Mouse (Mus musculus) liver, embryonic 15.5 days (tissue): ENCODE results near the gene Ftsj1. TPM values are rescaled to one million over a fixed set of nuclear protein-coding genes. Genes with fewer than 3 reads are reported as not detected.

Experiments
- ATAC-seq: fragments of 200-750 bp; cut with Nextera tagmentation; 2 replicates; pipeline ENCODE4 v1.8.0; 2017; ENCODE audit warnings: moderate number of reproducible peaks, mild to moderate bottlenecking, moderate library complexity; ENCODE audit not compliant: insufficient read depth
- H3K27ac ChIP-seq: fragments of 300-500 bp; sonication (generic); replicated peaks from 2 replicates; pipeline ENCODE4 v1.5.1; 2015; ENCODE audit warnings: mild to moderate bottlenecking, inconsistent platforms
- H3K27me3 ChIP-seq: fragments of 300-500 bp; sonication (generic); 2 replicates; pipeline ENCODE4 v1.6.1; 2015; ENCODE audit warnings: mild to moderate bottlenecking, inconsistent platforms
- H3K36me3 ChIP-seq: fragments of 300-500 bp; sonication (generic); replicated peaks from 2 replicates; pipeline ENCODE4 v1.6.1; 2015; ENCODE audit warnings: moderate library complexity, mild to moderate bottlenecking, inconsistent platforms
- H3K4me1 ChIP-seq: fragments of 300-500 bp; sonication (generic); replicated peaks from 2 replicates; pipeline ENCODE4 v1.6.1; 2015; ENCODE audit warnings: inconsistent platforms
- H3K4me2 ChIP-seq: fragments of 300-500 bp; sonication (generic); 2 replicates; pipeline ENCODE4 v1.6.1; 2015; ENCODE audit warnings: moderate library complexity, mild to moderate bottlenecking, inconsistent platforms
- H3K4me3 ChIP-seq: fragments of 300-500 bp; sonication (generic); replicated peaks from 2 replicates; pipeline ENCODE4 v1.5.1; 2015; ENCODE audit warnings: mild to moderate bottlenecking, inconsistent platforms
- H3K9ac ChIP-seq: fragments of 300-500 bp; sonication (generic); 2 replicates; pipeline ENCODE4 v1.6.1; 2015; ENCODE audit warnings: moderate library complexity, mild to moderate bottlenecking, inconsistent platforms
- H3K9me3 ChIP-seq: fragments of 300-500 bp; sonication (generic); replicated peaks from 2 replicates; pipeline ENCODE4 v1.6.1; 2016; ENCODE audit warnings: inconsistent platforms
- WGBS: fragments of 180-500 bp; shearing (Covaris S2); methylation state at CpG from one replicate; pipeline ENCODE4 v1.1.7; 2015; ENCODE audit warnings: mixed read lengths; ENCODE audit not compliant: insufficient replicate concordance; 5-methylcytosine and 5-hydroxymethylcytosine counted together
- polyA plus RNA-seq: library from polyadenylated mRNA; unstranded; fragments of >200 nt; fragmentation: Nextera tagmentation; extraction: Ambion mirVana; gene quantifications from 2 replicates; pipeline ENCODE4 v1.2.1, GENCODE M21; 2015

Gene Ftsj1
- 34.0 and 36.4 TPM in 2 replicates for polyA plus RNA-seq

GRCm38 (mm10) chrX:8252334-8253285 lies at the start of gene Ftsj1:
Gene Ftsj1 (minus strand): TSS chrX:8252406.
- H3K9me3 ChIP-seq, result no peaks in the 10 kb centered on the region
- peak within 1 kb of the TSS; percentile 72 for H3K4me3 ChIP-seq
- peak within 1 kb of the TSS; percentile 74 for H3K4me2 ChIP-seq
- no peaks in the 10 kb centered on the region for H3K27me3 ChIP-seq
- peaks cover 11% of the 10 kb centered on the region for H3K4me1 ChIP-seq
- H3K36me3 ChIP-seq, result peaks cover 13% of the 10 kb centered on the region
- peak; percentile 93 for ATAC-seq
- peak within 1 kb of the TSS; percentile 82 for H3K27ac ChIP-seq
- H3K9ac ChIP-seq, result peak within 1 kb of the TSS; percentile 64
- WGBS, result 13% methylated on average over 45 of the region's 45 CpGs

- Histone ChIP-seq H3K4me2 (no peak overlapping the region), H3K27ac (no peak overlapping the region), H3K4me1 (no peaks in the 10 kb centered on the region), H3K9me3 (no peaks in the 10 kb centered on the region), H3K27me3 (no peaks in the 10 kb centered on the region), H3K36me3 (no peaks in the 10 kb centered on the region), H3K9ac (no peak overlapping the region), H3K4me3 (no peak overlapping the region)
- no peak for ATAC-seq
- WGBS, result 49% methylated on average over 5 of the region's 5 CpGs
These were observed 36.4 kb upstream of the Ftsj1 start for GRCm38 (mm10) chrX:8288621-8289020.

DNA sequence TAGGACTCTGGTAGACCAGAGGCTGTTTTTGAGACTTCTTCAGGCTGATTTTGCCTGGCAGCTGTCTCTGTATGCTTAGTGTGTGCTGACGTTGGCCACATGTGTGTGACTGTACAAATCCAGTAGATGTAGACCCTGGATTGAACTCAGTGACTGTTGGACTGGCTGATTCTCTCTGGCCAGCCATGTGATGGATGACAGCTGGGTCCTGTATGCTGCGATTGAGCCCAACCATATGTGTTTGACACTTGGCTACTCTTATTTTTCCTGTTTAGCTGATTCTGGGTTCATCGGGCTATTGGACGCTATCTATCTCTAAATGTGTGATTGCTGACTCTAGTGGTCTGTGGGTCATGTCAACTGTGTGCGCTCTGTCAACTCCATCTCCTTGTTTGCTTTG lies 21.9 kb upstream of the Ftsj1 start:
- Histone ChIP-seq H3K27ac (no peak overlapping the region), H3K4me2 (peak overlapping the region; percentile 75), H3K27me3 (no peaks in the 10 kb centered on the region), H3K9me3 (no peaks in the 10 kb centered on the region), H3K9ac (no peak overlapping the region), H3K4me3 (peak overlapping the region; percentile 63), H3K36me3 (0 out of 2 replicates have a peak, but pooled peaks cover 20% of the 10 kb centered on the region), H3K4me1 (peaks cover 14% of the 10 kb centered on the region; the same call in 1 of the 2 replicates)
- 80% methylated on average over 5 of the region's 5 CpGs for WGBS
- no peak for ATAC-seq

DNA sequence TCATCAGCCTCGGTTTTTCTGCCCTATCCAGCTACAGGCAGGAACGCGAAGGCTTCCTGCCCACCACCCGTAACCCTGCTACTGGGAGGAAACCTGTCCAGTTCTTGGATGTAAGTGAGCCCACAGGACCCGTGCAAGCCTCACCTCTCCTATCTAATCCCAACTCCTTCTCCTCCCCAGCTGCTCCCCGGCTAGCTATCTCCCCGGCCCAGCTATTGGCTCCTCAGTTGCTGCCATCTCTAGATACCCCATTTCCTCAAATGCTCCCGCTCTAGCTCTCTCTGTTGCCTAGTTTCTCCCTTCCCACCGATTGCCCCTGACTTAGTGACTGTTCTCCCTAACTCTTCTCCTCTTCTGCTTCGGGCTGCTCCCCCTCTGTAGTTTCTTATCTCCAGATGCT lies 19.8 kb upstream of the Ftsj1 start:
- Histone ChIP-seq H3K9me3 (no peaks in the 10 kb centered on the region), H3K27ac (peak overlapping the region; percentile 79), H3K4me3 (peak overlapping the region; percentile 63), H3K9ac (peak overlapping the region; percentile 62), H3K36me3 (0 out of 2 replicates have a peak, but pooled peaks cover 2% of the 10 kb centered on the region), H3K4me1 (peaks cover 14% of the 10 kb centered on the region; the same call in 1 of the 2 replicates), H3K4me2 (peak overlapping the region; percentile 75), H3K27me3 (no peaks in the 10 kb centered on the region)
- ATAC-seq, result peak; percentile 93
- WGBS, result 11% methylated on average over 10 of the region's 10 CpGs

GRCm38 (mm10) chrX:8271083-8271820 lies 19.0 kb upstream of the Ftsj1 start, which contains the start of gene Slc38a5:
Gene Slc38a5 (plus strand): TSS chrX:8271133.
- Histone ChIP-seq H3K4me1 (peaks cover 14% of the 10 kb centered on the region; the same call in 1 of the 2 replicates), H3K36me3 (no peaks in the 10 kb centered on the region), H3K27me3 (no peaks in the 10 kb centered on the region), H3K9ac (peak within 1 kb of the TSS; percentile 62), H3K4me2 (peak within 1 kb of the TSS; percentile 75), H3K9me3 (no peaks in the 10 kb centered on the region), H3K4me3 (peak within 1 kb of the TSS; percentile 63), H3K27ac (peak within 1 kb of the TSS; percentile 79)
- ATAC-seq, result peak; percentile 64
- WGBS, result 14% methylated on average over 13 of the region's 15 CpGs

- Histone ChIP-seq H3K9ac (no peak overlapping the region), H3K36me3 (no peaks in the 10 kb centered on the region), H3K27ac (0 out of 2 replicates have a peak overlapping the region, but pooled peaks have one; percentile 33), H3K9me3 (no peaks in the 10 kb centered on the region), H3K27me3 (no peaks in the 10 kb centered on the region), H3K4me2 (peak overlapping the region; percentile 35; the same call in 1 of the 2 replicates), H3K4me1 (peaks cover 27% of the 10 kb centered on the region), H3K4me3 (no peak overlapping the region)
- 18% methylated on average over 3 of the region's 3 CpGs for WGBS
- peak; percentile 84 for ATAC-seq
These were observed 12.0 kb upstream of the Ftsj1 start for GRCm38 (mm10) chrX:8264222-8264621.

GRCm38 (mm10) chrX:8263156-8263804 lies 11.1 kb upstream of the Ftsj1 start:
- WGBS, result 26% methylated on average over 5 of the region's 5 CpGs
- Histone ChIP-seq H3K36me3 (no peaks in the 10 kb centered on the region), H3K9me3 (no peaks in the 10 kb centered on the region), H3K27me3 (no peaks in the 10 kb centered on the region), H3K4me2 (peak overlapping the region; percentile 35), H3K4me3 (no peak overlapping the region), H3K9ac (no peak overlapping the region), H3K4me1 (peaks cover 27% of the 10 kb centered on the region), H3K27ac (peak overlapping the region; percentile 33; the same call in 1 of the 2 replicates)
- no peak for ATAC-seq

DNA sequence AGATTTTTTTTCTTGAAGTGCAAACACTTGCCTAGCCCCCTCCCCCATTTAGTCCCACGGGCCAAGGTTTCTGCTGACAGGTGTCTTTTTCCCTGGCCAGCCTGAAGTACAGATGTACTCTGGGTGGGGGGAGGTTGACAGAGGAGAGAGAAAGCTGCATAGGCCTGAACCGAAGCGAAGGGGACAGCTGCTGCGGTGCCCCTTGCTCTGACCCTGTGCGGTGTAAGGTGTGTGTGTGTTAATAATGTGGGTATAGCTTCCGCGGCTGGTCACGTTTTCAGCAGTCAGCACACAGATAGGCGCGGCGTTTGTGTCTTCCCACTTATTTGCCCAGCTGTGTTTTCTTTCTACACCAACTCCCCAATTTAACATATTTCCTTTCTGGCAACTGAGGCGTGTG lies 7.3 kb upstream of the Ftsj1 start:
- H3K9ac ChIP-seq, result no peak overlapping the region
- H3K27me3 ChIP-seq, result no peaks in the 10 kb centered on the region
- WGBS, result 72% methylated on average over 12 of the region's 12 CpGs
- H3K4me3 ChIP-seq, result no peak overlapping the region
- H3K4me1 ChIP-seq, result peaks cover 23% of the 10 kb centered on the region
- no peaks in the 10 kb centered on the region for H3K36me3 ChIP-seq
- ATAC-seq, result no peak
- no peak overlapping the region for H3K4me2 ChIP-seq
- no peaks in the 10 kb centered on the region for H3K9me3 ChIP-seq
- H3K27ac ChIP-seq, result no peak overlapping the region

DNA sequence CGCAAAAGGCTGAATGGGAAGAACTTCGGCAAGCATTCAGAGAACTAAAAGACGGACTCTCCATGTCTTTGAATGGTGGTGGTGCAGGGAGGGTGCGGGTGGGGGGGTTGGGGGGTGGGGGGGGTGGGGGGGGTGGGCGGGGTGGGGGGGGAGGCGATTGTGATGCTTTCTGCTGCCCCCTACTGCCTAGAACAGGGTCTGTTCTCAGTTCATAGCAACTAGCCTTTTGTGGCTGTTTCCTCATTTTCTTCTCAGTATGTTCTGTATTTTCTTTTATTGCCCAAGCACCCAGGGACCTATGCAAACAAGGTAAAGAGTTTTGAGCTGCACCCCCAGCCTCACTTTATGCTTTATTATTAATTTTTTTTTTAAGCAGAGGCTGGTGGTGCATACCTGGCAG lies 3.6 kb upstream of the Ftsj1 start:
- Histone ChIP-seq H3K4me3 (no peak overlapping the region), H3K9ac (no peak overlapping the region), H3K4me2 (no peak overlapping the region), H3K27me3 (no peaks in the 10 kb centered on the region), H3K36me3 (no peaks in the 10 kb centered on the region), H3K4me1 (peaks cover 7% of the 10 kb centered on the region), H3K27ac (no peak overlapping the region), H3K9me3 (no peaks in the 10 kb centered on the region)
- ATAC-seq, result no peak
- 21% methylated on average over 6 of the region's 6 CpGs for WGBS

- no peak overlapping the region for H3K4me3 ChIP-seq
- no peaks in the 10 kb centered on the region for H3K9me3 ChIP-seq
- H3K4me1 ChIP-seq, result peaks cover 11% of the 10 kb centered on the region
- WGBS, result 61% methylated on average over 2 of the region's 2 CpGs
- H3K4me2 ChIP-seq, result no peak overlapping the region
- H3K27me3 ChIP-seq, result no peaks in the 10 kb centered on the region
- peaks cover 9% of the 10 kb centered on the region for H3K36me3 ChIP-seq
- H3K27ac ChIP-seq, result no peak overlapping the region
- ATAC-seq, result no peak
- no peak overlapping the region for H3K9ac ChIP-seq
These were observed 1.5 kb upstream of the Ftsj1 start for GRCm38 (mm10) chrX:8253711-8254110.
